Mouse (Mus musculus) cerebellum, postnatal 4 days (tissue): ENCODE measurements around the gene Dnajc21.
A peak's percentile ranks its signal among the peaks of the same experiment; 100 is the strongest.
"Not testable (repeated sequence)": the region's sequence is repeated elsewhere in the genome, so short reads cannot be mapped to it uniquely, and the experiment has no call there.

ENCODE experiments used
- DNase-seq, 2 experiments: peaks; one replicate each; pipeline ENCODE4 v3.0.0; 2022; ENCODE audit warnings: low spot score in 2 of 2, mixed read lengths in 1 of 2

Gene Dnajc21

GRCm38 (mm10) chr15:10470151-10470831, at the start of gene Dnajc21:
Dnajc21 (minus strand) TSS chr15:10470516.
- peak; percentile 70 to 79 for DNase-seq

GRCm38 (mm10) chr15:10515166-10515565, 44.9 kb upstream of the Dnajc21 start:
- DNase-seq: no peak

- no peak for DNase-seq
These were observed 35.8 kb upstream of the Dnajc21 start for GRCm38 (mm10) chr15:10506099-10506498.

- peak; percentile 37 to 66 for DNase-seq
These were observed 30.8 kb upstream of the Dnajc21 start for GRCm38 (mm10) chr15:10500838-10501719.

DNA sequence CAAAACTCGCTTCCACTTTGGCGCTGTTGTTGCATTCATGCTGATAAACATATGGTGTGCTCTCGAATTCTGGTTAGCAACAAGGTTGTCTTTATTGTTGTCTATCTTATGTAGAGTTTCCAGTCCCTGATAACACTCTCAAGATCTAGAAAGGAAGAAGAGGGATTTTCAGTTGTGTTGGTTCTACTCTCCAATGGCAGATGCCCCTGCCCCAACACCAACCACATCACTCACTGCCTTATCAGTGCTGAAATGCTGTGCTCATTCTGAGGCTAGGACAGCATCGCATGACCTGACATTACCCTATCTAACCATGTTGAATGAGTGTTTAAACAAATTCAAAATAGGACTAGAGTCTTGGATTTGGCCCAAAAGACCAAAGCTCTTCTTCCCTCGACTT, 29.7 kb upstream of the Dnajc21 start:
- DNase-seq: no peak

DNA sequence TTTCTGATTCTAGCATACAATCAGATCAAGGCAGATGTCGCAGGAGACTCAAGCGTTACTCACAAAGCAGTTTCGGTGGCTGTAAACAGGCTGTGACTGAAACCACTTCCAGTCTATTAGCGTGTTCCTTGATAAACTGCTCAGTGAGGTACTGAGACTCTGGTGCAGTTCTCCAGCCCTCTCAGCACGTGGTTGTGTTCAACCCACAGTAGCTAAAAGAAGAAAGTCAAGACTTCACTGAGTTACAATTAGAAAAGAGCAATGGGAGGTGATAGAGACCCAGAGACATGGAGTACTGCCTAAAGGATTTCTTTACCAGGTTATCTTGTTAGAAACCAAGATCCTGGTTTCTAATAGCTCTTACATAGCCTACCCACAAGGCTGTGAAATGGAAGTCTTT, 29.3 kb upstream of the Dnajc21 start:
- DNase-seq: no peak

GRCm38 (mm10) chr15:10496696-10497095, 26.4 kb upstream of the Dnajc21 start:
- DNase-seq: not testable (repeated sequence)

DNA sequence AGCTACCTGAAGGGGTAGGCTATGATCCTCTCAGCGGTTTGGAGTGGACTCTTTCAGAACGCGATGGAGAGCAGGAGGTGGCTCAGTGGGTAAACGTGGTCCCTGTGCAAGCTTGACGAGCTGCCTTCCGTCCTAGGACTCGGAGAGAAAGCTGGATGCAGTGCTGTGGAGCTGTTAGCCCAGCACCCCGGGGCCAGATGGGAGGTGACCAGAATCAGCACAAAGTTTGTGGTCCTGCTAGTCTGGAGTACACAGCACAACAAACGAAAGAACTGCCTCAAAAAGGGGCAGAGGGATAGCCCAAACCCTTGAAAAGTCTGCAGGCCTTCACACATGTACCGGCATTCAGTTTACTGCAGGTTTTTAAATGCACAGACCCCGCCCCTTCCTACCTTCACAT, 25.6 kb upstream of the Dnajc21 start:
- no peak for DNase-seq

DNA sequence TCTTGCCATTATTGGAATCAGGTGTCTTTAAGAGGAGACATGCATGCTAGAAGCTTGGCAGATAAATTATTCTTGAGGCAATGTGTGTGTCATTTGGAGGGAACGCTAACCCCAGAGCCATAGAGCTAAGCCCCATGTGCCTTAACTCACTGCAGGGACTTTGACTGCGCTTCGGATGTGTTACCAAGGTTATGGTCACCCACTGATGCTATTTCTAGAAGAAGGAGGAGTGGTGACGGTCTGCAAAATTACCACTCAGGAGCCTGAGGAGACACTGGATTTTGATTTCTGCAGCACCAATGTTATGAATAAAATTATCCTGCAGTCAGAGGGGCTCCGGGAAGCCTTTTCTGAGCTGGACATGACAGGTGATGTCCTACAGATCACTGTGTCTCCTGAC, 19.8 kb upstream of the Dnajc21 start:
- no peak for DNase-seq

GRCm38 (mm10) chr15:10487246-10487645, 16.9 kb upstream of the Dnajc21 start:
- no peak for DNase-seq

- DNase-seq: no peak
These were observed 16.1 kb upstream of the Dnajc21 start for GRCm38 (mm10) chr15:10486365-10486839.

DNA sequence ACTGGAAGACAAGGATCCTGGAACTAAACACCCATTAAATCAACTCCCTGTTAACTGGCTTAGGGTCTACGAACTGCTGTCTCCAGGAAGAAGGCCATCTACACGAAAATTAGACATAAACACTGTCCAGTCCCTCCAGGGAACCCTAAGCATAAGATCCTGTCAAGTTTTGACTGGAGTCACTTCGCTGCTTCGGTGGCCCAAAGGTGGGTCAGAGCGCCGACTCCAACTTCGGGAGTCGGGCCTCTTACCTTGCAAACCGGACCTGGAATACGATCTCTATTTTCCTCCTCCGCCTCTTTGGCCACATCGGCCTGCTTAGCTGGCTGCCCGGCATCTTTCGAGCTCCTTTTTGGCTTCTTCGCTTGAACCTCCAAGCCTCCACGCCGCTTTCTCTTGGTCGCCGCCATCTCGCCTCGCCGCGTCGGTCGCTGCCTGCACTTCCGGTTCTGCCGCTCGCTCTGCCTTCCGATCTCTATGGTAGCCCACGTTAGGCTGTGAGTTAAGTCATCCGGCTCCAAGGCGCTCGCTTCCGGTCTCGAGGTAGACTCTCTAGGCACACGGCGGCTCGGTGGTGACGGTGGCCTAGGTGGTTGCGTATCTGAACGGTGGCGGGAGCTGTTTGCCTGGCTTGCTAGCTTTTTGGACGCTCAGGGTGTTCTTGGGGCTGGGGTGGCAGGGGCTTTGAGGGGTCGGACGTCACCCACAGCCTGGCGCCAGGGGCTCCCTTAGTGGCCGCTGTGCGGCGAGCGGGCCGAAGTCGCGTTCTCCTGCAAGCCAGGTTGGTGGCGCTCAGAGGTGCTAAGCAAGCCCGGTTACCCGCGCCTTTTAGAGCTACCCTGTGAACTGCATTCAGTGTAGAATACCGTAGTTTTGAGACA, 15.4 kb upstream of the Dnajc21 start, which contains the start of the genes Brix1 and Rad1:
Gene Brix1 (minus strand): TSS at position 464 of the 881 bp plus-strand sequence.
Gene Rad1 (plus strand): TSS at position 535 of the 881 bp plus-strand sequence.
- DNase-seq: peak; percentile 72 to 88

DNA sequence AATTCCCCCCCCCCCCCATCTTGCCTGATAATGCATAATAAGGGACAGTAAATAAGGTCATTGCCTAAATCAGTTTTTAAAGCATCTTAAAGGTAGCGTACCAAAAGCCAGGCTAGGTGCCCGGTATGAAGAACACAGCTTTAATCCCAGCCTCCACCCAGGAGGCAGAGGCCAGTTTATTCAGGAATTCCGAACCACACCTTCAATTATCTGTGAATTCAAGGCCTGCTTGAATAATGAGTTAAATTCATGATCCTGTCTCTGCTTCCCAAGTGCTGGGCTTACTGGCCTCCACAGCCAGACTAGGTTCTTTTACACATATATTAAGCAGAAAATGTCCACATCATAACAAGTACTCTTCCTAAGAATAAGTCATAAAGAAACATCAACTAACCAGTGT, 625 bp upstream of the Dnajc21 start:
- DNase-seq: no peak

DNA sequence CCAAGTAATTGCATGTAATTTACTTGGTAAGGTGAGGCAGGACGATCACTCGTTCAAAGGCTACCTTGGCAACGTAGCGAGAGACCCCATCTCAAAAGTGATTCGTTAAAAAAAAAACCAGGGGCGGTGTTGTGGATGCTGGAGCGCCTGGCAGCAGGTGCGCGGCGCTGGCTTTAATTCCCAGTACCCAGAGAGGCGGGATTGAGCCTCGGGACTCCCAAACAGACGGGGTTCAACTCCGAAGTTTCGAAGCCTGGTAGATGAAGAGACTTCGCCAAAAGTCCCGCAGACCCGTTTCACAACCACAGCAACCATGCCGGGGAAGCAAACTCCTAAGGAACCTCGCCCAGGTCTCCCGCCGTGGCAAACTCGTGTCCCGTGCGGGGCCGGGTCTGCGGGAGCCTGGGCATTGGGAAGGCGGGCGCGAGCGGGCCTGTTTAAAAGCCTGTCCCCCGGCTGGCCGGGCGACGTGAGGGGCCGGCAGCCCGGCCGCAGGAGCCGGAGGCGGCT, 620 bp downstream of the Dnajc21 start:
- DNase-seq: peak; percentile 29 to 30

GRCm38 (mm10) chr15:10468761-10469160, 1.6 kb downstream of the Dnajc21 start:
- no peak for DNase-seq

GRCm38 (mm10) chr15:10464678-10465077, 5.6 kb downstream of the Dnajc21 start:
- DNase-seq: no peak

DNA sequence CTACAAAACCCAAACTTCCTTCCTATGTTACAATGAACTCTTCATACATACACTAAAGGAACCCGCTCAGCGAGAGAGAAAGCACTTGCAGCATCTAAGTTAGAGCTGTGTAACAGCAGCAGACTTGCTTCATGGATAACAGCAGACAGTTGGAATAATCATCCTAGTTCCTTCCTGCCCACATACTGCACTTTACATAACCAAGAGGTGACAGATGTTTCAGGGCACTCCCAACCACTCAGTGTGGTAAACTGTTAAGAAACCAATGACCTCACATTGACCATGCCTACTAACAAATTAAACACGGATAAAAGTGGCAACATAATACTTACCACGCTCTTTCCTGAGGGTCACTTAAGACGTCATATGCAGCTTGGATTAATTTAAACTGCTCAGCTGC, 6.8 kb downstream of the Dnajc21 start:
- DNase-seq: no peak

GRCm38 (mm10) chr15:10460986-10461385, 9.3 kb downstream of the Dnajc21 start:
- DNase-seq: no peak

DNA sequence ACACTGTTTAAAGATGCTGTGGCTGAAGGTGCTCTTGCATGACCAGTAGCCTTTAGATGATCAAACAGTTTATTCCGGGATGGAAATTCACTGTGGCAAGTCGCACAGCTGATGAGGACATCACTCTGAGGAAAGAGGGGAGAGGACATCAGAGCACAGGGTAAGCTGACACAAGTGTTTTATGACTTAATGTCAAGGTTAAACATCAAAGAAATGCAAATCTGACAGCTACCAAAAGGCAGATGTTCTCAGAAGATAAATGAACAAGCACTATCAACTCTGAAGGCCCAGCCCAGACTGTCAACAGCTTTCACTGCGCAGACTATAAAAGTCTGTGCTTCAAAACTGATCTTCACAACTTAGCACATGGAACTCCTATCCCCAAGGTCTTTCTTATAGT, 23.2 kb downstream of the Dnajc21 start:
- DNase-seq: no peak

DNA sequence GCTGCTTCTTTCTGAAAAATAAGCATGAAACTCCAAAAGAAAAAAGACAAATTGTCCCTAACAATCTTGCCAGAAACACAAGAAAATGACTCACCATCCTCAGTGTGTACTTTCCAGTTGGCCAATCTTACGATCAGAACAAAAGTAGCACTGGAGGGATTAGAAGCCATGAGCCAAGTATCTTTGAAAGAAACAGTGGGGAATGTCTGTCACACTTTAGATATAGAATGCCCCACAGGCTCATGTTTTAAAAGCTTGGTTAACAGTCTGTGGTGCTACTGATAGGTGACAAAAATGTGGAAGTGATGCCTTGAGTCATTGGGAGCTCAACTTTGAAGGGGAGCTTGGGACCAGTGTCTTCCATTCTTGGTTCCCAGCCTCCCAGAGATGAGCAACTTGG, 28.0 kb downstream of the Dnajc21 start:
- no peak for DNase-seq

DNA sequence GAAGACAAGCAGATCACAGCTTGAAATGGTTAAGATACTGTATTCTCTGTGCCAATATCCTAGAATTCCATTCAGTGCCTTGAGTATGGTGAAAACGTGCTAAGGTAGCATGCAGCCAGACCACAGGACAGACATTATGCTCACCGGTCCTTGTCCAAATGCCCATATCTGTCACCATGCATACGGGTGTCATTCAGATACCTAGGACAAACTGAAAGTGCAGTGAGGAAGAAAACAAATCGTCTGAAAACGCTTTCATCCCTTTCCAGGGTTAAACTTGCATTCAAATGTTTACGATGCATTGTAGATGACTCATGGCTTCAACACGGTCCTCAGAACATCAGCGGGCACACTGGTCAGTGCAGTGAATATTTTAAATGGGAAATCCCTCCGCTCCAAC, 28.8 kb downstream of the Dnajc21 start:
- DNase-seq: no peak
